Mouse (Mus musculus) lung, adult 2 months (tissue): ENCODE results near the gene Eif2b3. TPM values are rescaled to one million over a fixed set of nuclear protein-coding genes. Genes with fewer than 3 reads are reported as not detected.
A peak's percentile ranks its signal among the peaks of the same experiment; 100 is the strongest.

Source experiments
- DNase-seq: peaks from one replicate; pipeline ENCODE4 v3.0.0; 2022
- H3K4me1 ChIP-seq: fragments of 200-500 bp; 2 replicates; pipeline ENCODE4 v1.6.1; 2011; ENCODE audit warnings: low read length; ENCODE audit not compliant: control insufficient read depth, insufficient read depth
- H3K4me3 ChIP-seq: fragments of 200-500 bp; replicated peaks from 2 replicates; pipeline ENCODE3; 2011; ENCODE audit warnings: low read depth, mild to moderate bottlenecking, control low read depth, low read length; ENCODE audit errors: extremely low read depth
- CTCF ChIP-seq: fragments of 200-500 bp; IDR thresholded peaks from 2 replicates; pipeline ENCODE4 v1.5.1; 2011; ENCODE audit warnings: mild to moderate bottlenecking, low read length, control low read depth; ENCODE audit not compliant: insufficient read depth
- POLR2A ChIP-seq: fragments of 200-500 bp; IDR thresholded peaks from 2 replicates; pipeline ENCODE4 v1.6.1; 2011; ENCODE audit warnings: low read depth, mild to moderate bottlenecking, control low read depth, low read length, borderline replicate concordance; ENCODE audit errors: extremely low read depth
- WGBS: fragments of 180-500 bp; shearing (Covaris S2); methylation state at CpG from one replicate; pipeline ENCODE4 v1.1.7; 2018; 5-methylcytosine and 5-hydroxymethylcytosine counted together
- polyA plus RNA-seq: library from polyadenylated mRNA; depleted of rRNA; stranded (reverse); fragments of >200 nt; gene quantifications from 2 replicates; pipeline ENCODE4 v1.2.3, GENCODE M21; 2012

The Eif2b3 gene
- polyA plus RNA-seq, 1 experiment, result 6.1 TPM

GRCm38 (mm10) chr4:117125348-117125909 is 106.2 kb downstream of the Eif2b3 start, which contains the start of gene Btbd19:
Gene Btbd19, minus strand, starts transcription at chr4:117125725.
- TF ChIP-seq CTCF (no peak), POLR2A (no peak)
- 37% methylated on average over 8 of the region's 8 CpGs for WGBS
- DNase-seq, result peak; percentile 41
- H3K4me1 ChIP-seq, result peaks cover 22% of the 10 kb centered on the region
- no peak within 1 kb of the TSS for H3K4me3 ChIP-seq

- H3K4me1 ChIP-seq, result peaks cover 22% of the 10 kb centered on the region
- no peak overlapping the region for H3K4me3 ChIP-seq
- peak; percentile 71 for DNase-seq
- TF ChIP-seq CTCF (no peak), POLR2A (peak; percentile 78; the same call in 1 of the 2 replicates)
- WGBS, result 23% methylated on average over 15 of the region's 15 CpGs
These were observed 106.9 kb downstream of the Eif2b3 start for GRCm38 (mm10) chr4:117125910-117126674.

- no peak for DNase-seq
- TF ChIP-seq POLR2A (peak; percentile 33; the same call in 1 of the 2 replicates), CTCF (no peak)
- H3K4me1 ChIP-seq, result peaks cover 22% of the 10 kb centered on the region
- no peak within 1 kb of the TSS for H3K4me3 ChIP-seq
- WGBS, result 76% methylated on average over 9 of the region's 9 CpGs
These were observed 107.6 kb downstream of the Eif2b3 start, which contains the start of gene Tctex1d4 for GRCm38 (mm10) chr4:117126675-117127290. Gene Tctex1d4, plus strand, starts transcription at chr4:117126794.

- whole genome bisulfite sequencing, result 89% methylated on average over 33 of the region's 33 CpGs
- Histone ChIP-seq H3K4me1 (peaks cover 25% of the 10 kb centered on the region), H3K4me3 (no peak overlapping the region)
- DNase-seq, result no peak
- TF ChIP-seq POLR2A, result no peak
- TF ChIP-seq CTCF, result no peak
These were observed 108.9 kb downstream of the Eif2b3 start for GRCm38 (mm10) chr4:117127991-117128686.

GRCm38 (mm10) chr4:117130790-117131189 is 111.6 kb downstream of the Eif2b3 start:
- no peak overlapping the region for H3K4me3 ChIP-seq
- no peak for DNase-seq
- 78% methylated on average over 6 of the region's 6 CpGs for WGBS

GRCm38 (mm10) chr4:117131198-117131597 is 112.0 kb downstream of the Eif2b3 start:
- Histone ChIP-seq H3K4me3 (no peak overlapping the region), H3K4me1 (peaks cover 11% of the 10 kb centered on the region)
- DNase-seq, result no peak
- 65% methylated on average over 6 of the region's 6 CpGs for WGBS
- no peak for TF ChIP-seq POLR2A
- TF ChIP-seq CTCF, result no peak

More at GRCm38 (mm10) chr4:117130790-117131189, 111.6 kb downstream of the Eif2b3 start:
- TF ChIP-seq POLR2A (no peak), CTCF (no peak)
- H3K4me1 ChIP-seq, result peaks cover 12% of the 10 kb centered on the region

- peaks cover 5% of the 10 kb centered on the region for H3K4me1 ChIP-seq
- no peak overlapping the region for H3K4me3 ChIP-seq
- 65% methylated on average over 7 of the region's 7 CpGs for WGBS
- TF ChIP-seq POLR2A, result no peak
- DNase-seq, result no peak
These were observed 112.9 kb downstream of the Eif2b3 start for GRCm38 (mm10) chr4:117131890-117132793.

- H3K4me1 ChIP-seq, result peaks cover 5% of the 10 kb centered on the region
- TF ChIP-seq CTCF (no peak), POLR2A (no peak)
- no peak for DNase-seq
- 60% methylated on average over 11 of the region's 11 CpGs for WGBS
- no peak overlapping the region for H3K4me3 ChIP-seq
These were observed 113.6 kb downstream of the Eif2b3 start for GRCm38 (mm10) chr4:117132794-117133143.
